Mouse (Mus musculus) small intestine, adult 2 months (tissue): ENCODE measurements around the gene Tcf7l1.

Experiments
- CTCF ChIP-seq: fragments of 200-500 bp; IDR thresholded peaks from 2 replicates; pipeline ENCODE4 v1.5.1; 2012; ENCODE audit warnings: low read depth, mild to moderate bottlenecking, control low read depth, inconsistent platforms, low read length, moderate library complexity, mixed read lengths; ENCODE audit not compliant: insufficient replicate concordance, insufficient read length; ENCODE audit errors: extremely low read depth
- POLR2A ChIP-seq: fragments of 200-500 bp; IDR thresholded peaks from 2 replicates; pipeline ENCODE4 v1.6.1; 2012; ENCODE audit warnings: low read depth, mild to moderate bottlenecking, control low read depth, inconsistent platforms, low read length, moderate library complexity

DNA sequence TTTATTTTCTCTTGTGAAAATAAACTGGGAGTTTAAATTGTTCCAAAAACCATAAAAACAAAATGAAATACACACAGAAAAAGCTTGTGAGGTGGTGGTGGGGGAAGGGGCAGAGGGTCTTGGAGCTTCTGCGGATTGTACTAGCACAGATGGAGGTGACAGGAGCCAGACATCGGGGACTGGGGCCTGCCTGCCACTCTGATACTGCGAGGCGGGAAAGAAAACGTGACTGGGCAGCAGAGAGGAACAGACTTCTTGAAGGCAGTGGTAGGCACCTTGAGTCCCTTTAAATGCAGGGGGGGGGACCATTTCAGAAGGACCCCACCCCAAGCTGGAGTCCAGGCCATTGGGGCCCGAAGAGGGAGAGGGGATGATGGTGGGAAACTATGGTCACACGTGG, 162.7 kb downstream of the Tcf7l1 start:
- TF ChIP-seq CTCF (no peak), POLR2A (no peak)
